Mouse (Mus musculus): Measurements from ENCODE around the gene Otop2. TPM values are rescaled to one million over a fixed set of nuclear protein-coding genes. Genes with fewer than 3 reads are reported as not detected.

Gene Otop2
- polyA plus RNA-seq, 1 experiment = 0.65 TPM

DNA sequence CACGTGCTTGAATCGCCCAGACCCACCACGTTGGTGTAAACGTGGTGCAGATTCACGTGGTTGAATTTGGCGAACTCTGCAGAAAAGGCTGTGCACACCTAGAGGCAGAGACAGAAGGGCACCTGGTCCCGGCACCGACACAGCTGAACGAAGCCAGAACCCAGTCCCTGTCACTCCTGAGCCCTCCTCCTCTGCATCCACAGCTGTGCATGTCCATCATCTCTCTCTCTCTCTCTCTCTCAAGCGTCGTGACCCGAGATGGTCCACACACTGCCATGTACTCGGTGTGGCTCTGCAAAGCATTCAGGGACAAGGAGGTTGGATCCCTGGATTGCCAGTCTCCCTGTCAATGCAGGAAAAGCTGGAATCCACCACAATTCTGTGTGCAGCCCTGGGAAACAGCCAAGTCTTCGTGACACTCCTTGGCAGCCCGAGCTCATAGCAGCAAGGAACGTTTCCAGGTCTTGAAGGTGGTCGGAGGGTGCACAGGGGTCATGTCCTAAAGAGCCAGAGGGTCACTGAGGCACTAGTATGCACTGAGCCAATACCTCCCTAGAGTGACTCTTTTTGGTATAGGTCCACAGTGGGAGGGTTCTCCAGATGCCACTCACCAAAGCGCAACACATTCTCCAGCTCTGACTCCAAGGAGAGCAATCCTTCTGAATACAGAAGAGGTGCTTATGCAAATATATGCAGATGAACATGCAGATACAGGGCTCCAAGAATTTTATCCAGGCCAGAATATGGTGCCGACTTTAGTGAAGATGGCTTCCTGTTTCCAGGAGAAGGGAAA, 20.6 kb upstream of the Otop2 start:
- Histone ChIP-seq H3K27ac (ENCODE audit: insufficient read depth, low read length) (no peak overlapping the region), H3K4me1 (ENCODE audit: control insufficient read depth, insufficient read depth, low read length) (peaks cover 20% of the 10 kb centered on the region), H3K4me3 (replicated peaks; ENCODE audit: insufficient read depth, low read depth, low read length) (no peak overlapping the region), H3K27me3 (ENCODE audit: control insufficient read depth, insufficient read depth, low read length) (no peaks in the 10 kb centered on the region)
- WGBS = 51% methylated on average over 19 of the region's 19 CpGs
- TF ChIP-seq CTCF (IDR thresholded peaks at IDR 0.05; ENCODE audit: borderline replicate concordance, insufficient read depth, low read depth, low read length) = no peak
- TF ChIP-seq POLR2A (IDR thresholded peaks at IDR 0.05; ENCODE audit: borderline replicate concordance, insufficient read depth, low read length) = no peak
- DNase-seq = peak in 1 of 2 experiments; percentile 18

DNA sequence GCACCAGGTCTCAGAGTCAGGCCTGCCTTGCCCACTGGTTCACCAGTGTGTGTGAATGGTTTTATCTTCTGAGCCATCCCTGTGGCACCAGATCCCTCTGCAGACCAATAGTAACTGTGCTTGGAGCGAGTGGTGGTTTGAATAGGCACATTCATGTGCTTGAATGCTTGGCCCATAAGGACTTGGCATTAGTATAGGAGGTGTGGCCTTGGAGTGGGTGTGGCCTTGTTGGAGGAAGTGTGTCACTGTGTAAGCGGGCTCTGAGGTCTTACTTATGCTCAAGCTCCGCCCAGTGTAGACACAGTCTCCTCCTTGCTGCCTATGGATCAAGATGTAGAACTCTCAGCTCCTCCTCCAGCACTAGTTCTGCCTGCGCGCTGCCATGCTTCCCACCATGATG, 19.6 kb upstream of the Otop2 start:
- H3K27me3 ChIP-seq (ENCODE audit: control insufficient read depth, insufficient read depth, low read length) = no peaks in the 10 kb centered on the region
- TF ChIP-seq POLR2A (IDR thresholded peaks at IDR 0.05; ENCODE audit: borderline replicate concordance, insufficient read depth, low read length) (no peak), CTCF (IDR thresholded peaks at IDR 0.05; ENCODE audit: borderline replicate concordance, insufficient read depth, low read depth, low read length) (no peak)
- WGBS = 84% methylated on average over 5 of the region's 5 CpGs
- peaks cover 18% of the 10 kb centered on the region for H3K4me1 ChIP-seq (ENCODE audit: control insufficient read depth, insufficient read depth, low read length)
- H3K4me3 ChIP-seq (replicated peaks; ENCODE audit: insufficient read depth, low read depth, low read length) = no peak overlapping the region
- peak in 1 of 2 experiments; percentile 23 for DNase-seq
- H3K27ac ChIP-seq (ENCODE audit: insufficient read depth, low read length) = no peak overlapping the region

DNA sequence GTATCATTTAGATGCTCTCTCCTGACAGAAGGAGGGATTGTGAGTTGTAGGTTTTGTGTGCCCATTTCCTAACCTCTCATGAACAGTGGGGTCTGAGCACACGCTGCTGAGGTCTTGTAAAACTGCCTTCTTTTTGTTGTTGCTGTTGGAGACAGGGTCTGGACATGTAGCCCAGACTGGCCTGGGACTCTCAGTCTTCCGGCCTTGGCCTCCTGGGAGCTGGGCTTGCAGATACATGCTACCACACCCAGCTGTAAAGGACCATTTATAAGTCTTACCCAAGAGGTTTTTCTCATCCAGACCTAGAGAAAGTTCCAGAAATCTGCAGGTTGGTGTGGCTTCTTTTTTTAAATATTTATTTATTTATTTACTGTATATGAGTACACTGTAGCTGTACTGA, 18.7 kb upstream of the Otop2 start:
- Histone ChIP-seq H3K4me3 (replicated peaks; ENCODE audit: insufficient read depth, low read depth, low read length) (no peak overlapping the region), H3K27me3 (ENCODE audit: control insufficient read depth, insufficient read depth, low read length) (no peaks in the 10 kb centered on the region), H3K27ac (ENCODE audit: insufficient read depth, low read length) (no peak overlapping the region), H3K4me1 (ENCODE audit: control insufficient read depth, insufficient read depth, low read length) (peaks cover 22% of the 10 kb centered on the region; the same call in 1 of the 2 replicates)
- no peak for DNase-seq
- TF ChIP-seq POLR2A (IDR thresholded peaks at IDR 0.05; ENCODE audit: borderline replicate concordance, insufficient read depth, low read length) = no peak
- WGBS = 91% methylated on average over 2 of the region's 2 CpGs

DNA sequence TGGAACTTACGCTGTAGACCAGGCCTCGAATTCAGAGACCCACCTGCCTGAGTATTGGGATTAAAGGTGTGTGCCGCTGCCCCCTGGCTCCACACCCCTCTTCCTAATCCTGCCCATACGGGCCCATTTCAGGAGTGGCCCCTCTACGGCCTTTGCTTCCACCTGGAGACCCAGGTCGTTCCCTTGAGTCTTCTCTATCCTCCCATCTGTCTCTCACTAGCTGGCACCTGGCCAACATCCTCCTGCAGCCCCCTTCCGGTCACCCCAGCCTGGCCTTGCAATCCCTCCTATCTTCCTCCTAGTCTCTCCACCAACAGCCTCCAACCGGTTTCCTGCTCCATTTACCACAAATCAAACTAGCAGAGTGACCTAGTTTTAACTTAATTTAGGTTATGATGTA, 17.1 kb upstream of the Otop2 start:
- DNase-seq = peak in 1 of 2 experiments; percentile 39
- H3K27ac ChIP-seq (ENCODE audit: insufficient read depth, low read length) = peak overlapping the region; percentile 46; the same call in 1 of the 2 replicates
- WGBS = 53% methylated on average over 8 of the region's 8 CpGs
- peaks cover 22% of the 10 kb centered on the region; the same call in 1 of the 2 replicates for H3K4me1 ChIP-seq (ENCODE audit: control insufficient read depth, insufficient read depth, low read length)
- TF ChIP-seq POLR2A (IDR thresholded peaks at IDR 0.05; ENCODE audit: borderline replicate concordance, insufficient read depth, low read length) (no peak), CTCF (IDR thresholded peaks at IDR 0.05; ENCODE audit: borderline replicate concordance, insufficient read depth, low read depth, low read length) (no peak)
- H3K4me3 ChIP-seq (replicated peaks; ENCODE audit: insufficient read depth, low read depth, low read length) = no peak overlapping the region
- H3K27me3 ChIP-seq (ENCODE audit: control insufficient read depth, insufficient read depth, low read length) = no peaks in the 10 kb centered on the region

DNA sequence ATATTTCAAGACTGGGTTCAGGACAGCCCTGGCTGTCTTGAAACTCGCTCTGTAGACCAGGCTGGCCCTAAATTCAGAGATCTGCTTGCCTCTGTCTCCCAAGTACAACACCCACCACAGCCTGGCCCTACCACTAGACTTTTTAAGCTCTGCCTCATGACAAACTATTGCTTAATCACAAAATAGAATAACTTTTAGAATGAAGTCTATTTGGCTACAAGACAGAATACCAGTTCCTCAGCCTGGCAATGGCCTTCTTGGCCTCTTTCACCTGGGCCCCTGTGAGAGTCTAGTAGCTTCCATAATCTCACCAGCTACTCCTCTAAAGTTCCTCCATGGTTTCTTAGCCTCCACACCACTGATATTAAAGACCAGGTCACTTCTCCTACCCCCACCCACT, 16.6 kb upstream of the Otop2 start:
- Histone ChIP-seq H3K4me1 (ENCODE audit: control insufficient read depth, insufficient read depth, low read length) (peaks cover 22% of the 10 kb centered on the region; the same call in 1 of the 2 replicates), H3K27ac (ENCODE audit: insufficient read depth, low read length) (no peak overlapping the region), H3K27me3 (ENCODE audit: control insufficient read depth, insufficient read depth, low read length) (no peaks in the 10 kb centered on the region), H3K4me3 (replicated peaks; ENCODE audit: insufficient read depth, low read depth, low read length) (no peak overlapping the region)
- TF ChIP-seq CTCF (IDR thresholded peaks at IDR 0.05; ENCODE audit: borderline replicate concordance, insufficient read depth, low read depth, low read length) = no peak
- no peak for TF ChIP-seq POLR2A (IDR thresholded peaks at IDR 0.05; ENCODE audit: borderline replicate concordance, insufficient read depth, low read length)
- 69% methylated on average over 1 of the region's 1 CpGs for WGBS
- no peak for DNase-seq

DNA sequence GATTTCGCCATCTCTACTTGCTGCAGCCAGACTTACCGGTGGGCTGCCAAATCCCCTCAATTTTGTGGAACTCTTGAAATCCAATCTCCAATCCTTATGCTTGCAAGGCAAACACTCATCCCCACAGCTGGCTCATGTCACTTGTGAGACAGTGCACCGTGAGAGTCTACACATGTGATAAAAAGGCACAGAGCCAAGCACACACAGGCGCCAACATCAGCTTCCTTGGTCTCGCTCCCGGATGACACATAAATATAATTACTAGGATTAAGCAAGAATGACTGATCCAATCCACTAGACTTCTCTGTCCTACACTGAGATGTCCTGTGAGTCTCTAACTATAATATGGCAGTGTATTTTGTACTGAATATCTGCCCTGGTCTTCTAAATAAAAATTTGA, 16.0 kb upstream of the Otop2 start:
- 27% methylated on average over 6 of the region's 6 CpGs for WGBS

DNA sequence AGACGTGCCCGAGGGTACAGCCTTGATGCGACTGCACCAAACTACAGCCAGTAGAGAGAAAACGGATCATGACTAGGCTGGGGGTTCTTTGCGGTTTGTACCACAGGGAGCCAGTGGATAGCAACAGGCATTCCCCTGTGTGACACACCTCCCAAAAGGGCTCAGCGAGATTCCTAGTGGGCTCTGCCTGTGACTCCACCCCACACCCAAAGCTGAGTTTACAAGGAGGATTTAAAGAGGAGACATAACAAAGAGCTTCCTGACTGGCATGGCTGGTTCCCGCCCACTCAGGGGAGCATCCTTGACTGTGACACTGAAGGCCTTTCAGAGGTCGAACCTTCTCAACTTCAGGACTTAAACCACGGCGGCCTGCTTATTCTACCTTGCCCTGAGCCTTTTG, 15.5 kb upstream of the Otop2 start:
- 83% methylated on average over 10 of the region's 10 CpGs for WGBS
- no peak overlapping the region for H3K4me3 ChIP-seq (replicated peaks; ENCODE audit: insufficient read depth, low read depth, low read length)
- peaks cover 24% of the 10 kb centered on the region for H3K4me1 ChIP-seq (ENCODE audit: control insufficient read depth, insufficient read depth, low read length)
- TF ChIP-seq CTCF (IDR thresholded peaks at IDR 0.05; ENCODE audit: borderline replicate concordance, insufficient read depth, low read depth, low read length) = no peak
- no peak for TF ChIP-seq POLR2A (IDR thresholded peaks at IDR 0.05; ENCODE audit: borderline replicate concordance, insufficient read depth, low read length)
- H3K27me3 ChIP-seq (ENCODE audit: control insufficient read depth, insufficient read depth, low read length) = no peaks in the 10 kb centered on the region
- DNase-seq = no peak
- H3K27ac ChIP-seq (ENCODE audit: insufficient read depth, low read length) = no peak overlapping the region

More for the DNA sequence above, 16.0 kb upstream of the Otop2 start:
- DNase-seq = peak in 1 of 2 experiments; percentile 16
- Histone ChIP-seq H3K27me3 (ENCODE audit: control insufficient read depth, insufficient read depth, low read length) (no peaks in the 10 kb centered on the region), H3K4me1 (ENCODE audit: control insufficient read depth, insufficient read depth, low read length) (peaks cover 25% of the 10 kb centered on the region; the same call in 1 of the 2 replicates), H3K27ac (ENCODE audit: insufficient read depth, low read length) (no peak overlapping the region), H3K4me3 (replicated peaks; ENCODE audit: insufficient read depth, low read depth, low read length) (no peak overlapping the region)
- TF ChIP-seq POLR2A (IDR thresholded peaks at IDR 0.05; ENCODE audit: borderline replicate concordance, insufficient read depth, low read length) (no peak), CTCF (IDR thresholded peaks at IDR 0.05; ENCODE audit: borderline replicate concordance, insufficient read depth, low read depth, low read length) (no peak)

Data from cerebellum, adult 2 months (tissue).